Mouse (Mus musculus) megakaryocyte, embryonic 14.5 days (primary cell): Measurements from ENCODE around the gene Usp1.

Source experiments
- FLI1 ChIP-seq: IDR thresholded peaks from 2 replicates; pipeline ENCODE4 v1.6.1; 2012; ENCODE audit warnings: low read length, inconsistent platforms, mixed read lengths
- GATA1 ChIP-seq: IDR thresholded peaks from 3 replicates; pipeline ENCODE4 v1.6.1; 2012; ENCODE audit warnings: mixed read lengths, low read length, inconsistent platforms, borderline replicate concordance

DNA sequence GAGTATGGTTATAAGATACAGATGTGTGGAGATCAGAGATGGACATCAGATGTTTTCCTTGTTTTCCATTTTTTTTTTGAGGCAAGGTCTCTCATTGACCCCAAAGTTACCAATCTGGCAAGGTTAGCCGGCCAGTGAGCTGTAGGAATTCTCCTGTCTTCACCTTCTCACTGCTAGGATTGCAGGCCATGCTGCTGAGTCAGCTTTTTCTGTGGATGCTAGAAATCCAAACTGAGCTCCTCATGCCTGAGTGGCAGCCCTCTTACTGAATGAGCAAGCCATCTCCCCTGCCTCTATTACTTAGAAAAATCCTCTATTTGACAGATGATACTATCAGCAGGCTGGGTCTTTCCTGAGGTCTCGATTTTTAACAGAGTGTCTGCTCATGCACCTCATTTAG lies 55.1 kb downstream of the Usp1 start:
- TF ChIP-seq GATA1 (no peak), FLI1 (no peak)
